Mouse (Mus musculus) forebrain, embryonic 13.5 days (tissue): ENCODE data around the gene Gm7138. TPM values are rescaled to one million over a fixed set of nuclear protein-coding genes. Genes with fewer than 3 reads are reported as not detected.
A peak's percentile ranks its signal among the peaks of the same experiment; 100 is the strongest.
"Not testable (repeated sequence)": the region's sequence is repeated elsewhere in the genome, so short reads cannot be mapped to it uniquely, and the experiment has no call there.

Experiments used
- ATAC-seq: fragments of 200-750 bp; cut with Nextera tagmentation; 2 replicates; pipeline ENCODE4 v1.8.0; 2017
- H3K27ac ChIP-seq: fragments of 300-500 bp; sonication (generic); 2 replicates; pipeline ENCODE4 v1.5.1; 2015; ENCODE audit warnings: inconsistent platforms, mild to moderate bottlenecking, moderate library complexity
- H3K27me3 ChIP-seq: fragments of 300-500 bp; sonication (generic); 2 replicates; pipeline ENCODE4 v1.6.1; 2015; ENCODE audit warnings: mild to moderate bottlenecking, inconsistent platforms
- H3K36me3 ChIP-seq: fragments of 300-500 bp; sonication (generic); 2 replicates; pipeline ENCODE4 v1.6.1; 2015; ENCODE audit warnings: mild to moderate bottlenecking, inconsistent platforms; ENCODE audit not compliant: poor library complexity, severe bottlenecking
- H3K4me1 ChIP-seq: fragments of 300-500 bp; sonication (generic); 2 replicates; pipeline ENCODE4 v1.6.1; 2015; ENCODE audit warnings: inconsistent platforms
- H3K4me2 ChIP-seq: fragments of 300-500 bp; sonication (generic); 2 replicates; pipeline ENCODE4 v1.6.1; 2015; ENCODE audit warnings: inconsistent platforms, mild to moderate bottlenecking, moderate library complexity
- H3K4me3 ChIP-seq: fragments of 300-500 bp; sonication (generic); 2 replicates; pipeline ENCODE4 v1.5.1; 2015; ENCODE audit warnings: mild to moderate bottlenecking, inconsistent platforms
- H3K9ac ChIP-seq: fragments of 300-500 bp; sonication (generic); 2 replicates; pipeline ENCODE4 v1.6.1; 2015; ENCODE audit warnings: mild to moderate bottlenecking, inconsistent platforms
- H3K9me3 ChIP-seq: fragments of 300-500 bp; sonication (generic); replicated peaks from 2 replicates; pipeline ENCODE4 v1.6.1; 2016; ENCODE audit warnings: inconsistent platforms
- WGBS: fragments of 180-500 bp; shearing (Covaris S2); methylation state at CpG from one replicate; pipeline ENCODE4 v1.1.7; 2015; 5-methylcytosine and 5-hydroxymethylcytosine counted together
- polyA plus RNA-seq: library from polyadenylated mRNA; unstranded; fragments of >200 nt; fragmentation: Nextera tagmentation; extraction: Ambion mirVana; gene quantifications from 2 replicates; pipeline ENCODE4 v1.2.1, GENCODE M21; 2015

Gm7138 gene
- polyA plus RNA-seq, 1 experiment from 2014 or later: not detected

DNA sequence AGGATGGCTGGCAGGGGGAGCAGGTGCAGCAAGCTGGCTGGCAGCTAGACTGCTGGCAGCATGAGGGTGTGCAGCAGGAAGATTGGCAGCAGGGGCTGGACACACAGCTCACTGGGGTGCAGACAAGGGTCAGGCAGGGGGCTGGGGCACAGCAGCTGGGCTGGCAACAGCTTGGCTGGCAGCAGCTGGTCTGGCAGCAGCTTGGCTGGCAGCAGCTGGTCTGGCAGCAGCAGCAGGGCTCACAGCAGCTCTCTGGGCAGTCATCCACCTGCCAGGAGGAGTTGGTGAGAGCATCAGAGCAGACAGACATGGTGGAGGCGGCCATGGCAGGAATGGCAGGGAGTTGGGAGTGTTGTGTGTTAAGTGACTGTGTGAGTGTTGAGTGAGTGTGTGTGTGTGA lies 11.1 kb upstream of the Gm7138 start, which contains the start of gene Gm7137:
TSS of gene Gm7137 (minus strand) at position 325 of the 400 bp plus-strand sequence.
- H3K9ac ChIP-seq, H3K4me1 ChIP-seq, H3K36me3 ChIP-seq, H3K27ac ChIP-seq, ATAC-seq, H3K4me3 ChIP-seq, H3K9me3 ChIP-seq, H3K4me2 ChIP-seq, H3K27me3 ChIP-seq: not testable (repeated sequence)
- no CpG with 5 or more reads among the region's 1 CpGs for WGBS

DNA sequence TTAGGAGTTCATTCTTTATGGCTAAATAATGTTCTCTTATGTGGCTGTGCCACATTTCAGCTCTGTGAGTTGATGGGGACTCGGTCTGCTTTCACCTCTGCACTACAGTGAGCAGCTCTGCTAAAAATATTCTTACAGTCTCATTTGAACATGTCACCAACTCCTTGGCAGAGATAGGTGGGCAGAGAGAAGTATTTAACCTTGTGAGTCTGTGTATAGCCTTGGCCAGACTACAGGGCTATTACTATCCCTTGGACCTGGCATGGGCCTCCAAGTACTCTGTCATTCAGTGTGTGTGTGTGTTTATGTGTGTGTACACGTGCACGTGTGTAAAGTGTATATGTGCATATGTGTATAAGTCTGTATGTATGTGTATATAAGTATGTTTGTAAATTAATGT lies 6.7 kb upstream of the Gm7138 start:
- H3K27ac ChIP-seq, ATAC-seq, H3K36me3 ChIP-seq, H3K27me3 ChIP-seq, H3K4me2 ChIP-seq, H3K9me3 ChIP-seq, H3K4me3 ChIP-seq, H3K4me1 ChIP-seq, H3K9ac ChIP-seq: not testable (repeated sequence)
- WGBS: 96% methylated on average over 3 of the region's 3 CpGs

GRCm38 (mm10) chr10:77782442-77782841 lies 5.7 kb upstream of the Gm7138 start, which contains the start of gene Gm3250:
Gene Gm3250, minus strand, starts transcription at chr10:77782542.
- H3K4me1 ChIP-seq, H3K27ac ChIP-seq, H3K4me2 ChIP-seq, H3K9ac ChIP-seq, H3K27me3 ChIP-seq, H3K36me3 ChIP-seq, H3K9me3 ChIP-seq, ATAC-seq, H3K4me3 ChIP-seq: not testable (repeated sequence)
- 78% methylated on average over 1 of the region's 1 CpGs for WGBS

- not testable (repeated sequence) for H3K9me3 ChIP-seq, H3K27ac ChIP-seq, H3K4me2 ChIP-seq, ATAC-seq, H3K4me1 ChIP-seq, H3K4me3 ChIP-seq, H3K9ac ChIP-seq, H3K27me3 ChIP-seq, H3K36me3 ChIP-seq
- 100% methylated on average over 3 of the region's 3 CpGs for WGBS
Observed at GRCm38 (mm10) chr10:77772142-77772541, 4.6 kb downstream of the Gm7138 start.

GRCm38 (mm10) chr10:77771225-77771624 lies 5.5 kb downstream of the Gm7138 start, which contains the start of gene Gm3238:
Gene Gm3238, minus strand, starts transcription at chr10:77771325.
- H3K36me3 ChIP-seq, H3K9ac ChIP-seq, H3K27me3 ChIP-seq, H3K4me2 ChIP-seq, H3K4me3 ChIP-seq, H3K9me3 ChIP-seq, H3K4me1 ChIP-seq, ATAC-seq: not testable (repeated sequence)
- no CpG with 5 or more reads among the region's 1 CpGs for WGBS
- peak within 1 kb of the TSS; percentile 51; the same call in 1 of the 2 replicates for H3K27ac ChIP-seq

- no peak for ATAC-seq
- H3K27ac ChIP-seq: no peak overlapping the region
- H3K9me3 ChIP-seq: no peaks in the 10 kb centered on the region
- H3K4me2 ChIP-seq: no peak overlapping the region
- no peak overlapping the region for H3K9ac ChIP-seq
- H3K4me3 ChIP-seq: no peak overlapping the region
- H3K27me3 ChIP-seq: no peaks in the 10 kb centered on the region
- no peaks in the 10 kb centered on the region for H3K4me1 ChIP-seq
- 80% methylated on average over 1 of the region's 1 CpGs for WGBS
- H3K36me3 ChIP-seq: no peaks in the 10 kb centered on the region
Observed at GRCm38 (mm10) chr10:77769727-77770126, 7.0 kb downstream of the Gm7138 start.

- H3K36me3 ChIP-seq, H3K9me3 ChIP-seq, H3K4me1 ChIP-seq, H3K27ac ChIP-seq, H3K9ac ChIP-seq, H3K4me2 ChIP-seq, H3K4me3 ChIP-seq, ATAC-seq, H3K27me3 ChIP-seq: not testable (repeated sequence)
- no CpG with 5 or more reads among the region's 1 CpGs for WGBS
Observed at GRCm38 (mm10) chr10:77759582-77759981, 17.2 kb downstream of the Gm7138 start, which contains the start of gene Gm3233. Gene Gm3233, minus strand, starts transcription at chr10:77759682.

DNA sequence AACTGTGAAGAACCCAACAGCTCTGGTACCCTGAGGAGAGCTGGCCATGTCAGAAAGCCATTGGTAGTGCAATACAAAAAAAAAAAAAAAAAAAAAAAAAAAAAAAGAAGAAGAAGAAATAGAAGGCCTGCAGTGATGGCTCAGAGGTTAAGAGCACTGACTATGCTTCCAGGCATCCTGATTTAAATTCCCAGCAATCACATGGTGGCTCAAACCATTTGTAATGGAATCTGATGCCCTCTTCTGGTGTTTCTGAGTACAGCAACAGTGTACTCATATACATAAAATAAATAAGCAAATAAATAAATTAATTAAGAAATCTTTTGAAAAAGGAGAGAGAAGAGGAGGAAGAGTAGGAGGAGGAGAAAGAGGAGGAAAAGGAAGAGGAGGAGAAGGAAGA lies 23.3 kb downstream of the Gm7138 start:
- Histone ChIP-seq H3K4me2 (no peak overlapping the region), H3K36me3 (no peaks in the 10 kb centered on the region), H3K9me3 (no peaks in the 10 kb centered on the region), H3K27me3 (no peaks in the 10 kb centered on the region), H3K27ac (no peak overlapping the region), H3K9ac (no peak overlapping the region), H3K4me1 (no peaks in the 10 kb centered on the region), H3K4me3 (no peak overlapping the region)
- ATAC-seq: no peak

DNA sequence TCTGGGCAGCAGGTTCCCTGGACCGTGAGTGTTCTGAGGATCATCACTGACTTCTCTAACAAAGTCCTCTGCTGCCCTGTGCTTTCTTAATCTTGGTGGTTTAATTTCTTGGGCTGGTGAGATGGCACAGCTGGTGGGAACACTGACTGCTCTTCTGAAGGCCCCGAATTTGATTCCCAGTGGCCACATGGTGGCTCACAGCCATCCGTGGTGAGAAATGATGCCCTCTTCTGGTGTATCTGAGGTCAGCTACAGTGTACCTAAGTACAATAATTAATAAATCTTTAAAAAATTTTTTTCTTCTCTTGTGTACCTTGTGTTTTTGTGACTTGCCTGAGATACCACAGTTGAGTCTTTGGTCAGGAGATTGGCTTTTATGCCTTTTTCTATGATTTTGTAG lies 24.4 kb downstream of the Gm7138 start:
- H3K9ac ChIP-seq, H3K27ac ChIP-seq, H3K4me1 ChIP-seq, H3K27me3 ChIP-seq, H3K9me3 ChIP-seq, ATAC-seq, H3K36me3 ChIP-seq, H3K4me3 ChIP-seq, H3K4me2 ChIP-seq: not testable (repeated sequence)
- WGBS: 69% methylated on average over 3 of the region's 3 CpGs

DNA sequence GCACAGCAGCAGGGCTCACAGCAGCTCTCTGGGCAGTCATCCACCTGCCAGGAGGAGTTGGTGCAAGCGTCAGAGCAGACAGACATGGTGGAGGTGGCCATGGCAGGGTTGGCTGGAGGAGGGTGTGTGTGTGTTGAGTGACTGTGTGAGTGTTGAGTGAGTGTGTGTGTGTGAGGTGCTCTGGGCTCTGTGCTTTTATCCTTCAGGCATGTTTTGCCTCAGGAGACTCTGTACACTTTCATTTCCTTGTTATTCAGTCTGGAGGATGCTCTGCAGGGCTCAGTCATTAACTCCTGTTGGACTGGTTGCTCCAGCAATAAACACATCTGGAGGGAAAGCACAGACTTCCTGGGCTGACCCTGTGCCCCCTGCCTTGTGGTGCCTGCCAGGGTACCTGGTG lies 25.5 kb downstream of the Gm7138 start, which contains the start of gene Gm9736:
TSS of gene Gm9736 (minus strand) at position 101 of the 400 bp plus-strand sequence.
- not testable (repeated sequence) for H3K9me3 ChIP-seq, H3K9ac ChIP-seq, H3K4me2 ChIP-seq, H3K4me3 ChIP-seq, ATAC-seq, H3K36me3 ChIP-seq, H3K4me1 ChIP-seq, H3K27ac ChIP-seq, H3K27me3 ChIP-seq
- WGBS: 71% methylated on average over 1 of the region's 1 CpGs

DNA sequence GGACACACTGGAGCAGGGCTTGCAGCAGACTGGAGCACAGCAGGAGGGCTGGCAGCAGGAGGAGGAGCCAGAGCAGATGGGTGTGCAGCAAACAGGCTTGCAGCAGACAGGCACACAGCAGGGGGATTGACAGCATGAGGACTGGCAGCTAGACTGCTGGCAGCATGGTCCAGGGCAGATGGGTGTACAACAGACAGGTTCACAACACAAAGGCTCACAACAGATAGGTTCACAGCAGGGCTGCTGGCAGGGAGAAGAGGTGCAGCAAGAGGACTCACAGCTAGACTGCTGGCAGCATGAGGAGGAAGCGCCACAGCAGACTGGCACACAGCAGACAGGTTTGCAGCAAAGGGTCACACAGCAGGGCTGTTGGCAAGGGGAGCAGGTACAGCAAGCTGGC lies 26.1 kb downstream of the Gm7138 start:
- ATAC-seq, H3K36me3 ChIP-seq, H3K27ac ChIP-seq, H3K4me1 ChIP-seq, H3K9ac ChIP-seq, H3K4me2 ChIP-seq, H3K9me3 ChIP-seq, H3K4me3 ChIP-seq, H3K27me3 ChIP-seq: not testable (repeated sequence)
- WGBS: 88% methylated on average over 1 of the region's 1 CpGs

DNA sequence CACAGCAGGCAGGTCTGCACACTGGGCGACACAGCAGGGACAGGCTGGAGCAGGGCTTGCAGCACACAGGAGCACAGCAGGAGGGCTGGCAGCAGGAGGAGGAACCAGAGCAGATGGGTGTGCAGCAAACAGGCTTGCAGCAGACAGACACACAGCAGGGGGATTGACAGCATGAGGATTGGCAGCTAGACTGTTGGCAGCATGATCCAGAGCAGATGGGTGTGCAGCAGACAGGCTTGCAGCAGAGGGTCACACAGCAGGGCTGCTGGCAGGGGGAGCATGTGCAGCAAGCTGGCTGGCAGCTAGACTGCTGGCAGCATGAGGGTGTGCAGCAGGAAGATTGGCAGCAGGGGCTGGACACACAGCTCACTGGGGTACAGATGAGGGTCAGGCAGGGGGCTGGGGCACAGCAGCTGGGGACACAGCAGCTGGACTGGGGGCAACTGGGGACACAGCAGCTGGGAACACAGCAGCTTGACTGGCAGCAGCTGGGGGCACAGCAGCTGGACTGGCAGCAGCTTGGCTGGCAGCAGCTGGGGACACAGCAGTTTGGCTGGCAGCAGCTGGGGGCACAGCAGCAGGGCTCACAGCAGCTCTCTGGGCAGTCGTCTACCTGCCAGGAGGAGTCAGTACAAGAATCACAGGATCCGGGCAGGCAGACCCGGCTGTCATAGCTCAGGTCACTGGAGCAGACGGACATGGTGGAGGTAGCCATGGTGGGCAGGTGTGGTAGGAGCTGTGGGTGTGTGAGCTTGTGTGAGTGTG lies 34.6 kb downstream of the Gm7138 start, which contains the start of gene Gm18596:
TSS of gene Gm18596 (minus strand) at position 715 of the 765 bp plus-strand sequence.
- not testable (repeated sequence) for H3K4me3 ChIP-seq, H3K4me1 ChIP-seq, H3K4me2 ChIP-seq, H3K36me3 ChIP-seq, H3K27me3 ChIP-seq, H3K9ac ChIP-seq, H3K9me3 ChIP-seq, ATAC-seq
- WGBS: 42% methylated on average over 5 of the region's 5 CpGs
- peak within 1 kb of the TSS; percentile 19; the same call in 1 of the 2 replicates for H3K27ac ChIP-seq

- no peak for ATAC-seq
- Histone ChIP-seq H3K4me3 (no peak overlapping the region), H3K27ac (no peak overlapping the region), H3K36me3 (no peaks in the 10 kb centered on the region), H3K4me1 (no peaks in the 10 kb centered on the region), H3K27me3 (no peaks in the 10 kb centered on the region), H3K9me3 (no peaks in the 10 kb centered on the region; the same call in 1 of the 2 replicates), H3K9ac (no peak overlapping the region), H3K4me2 (no peak overlapping the region)
- 97% methylated on average over 4 of the region's 4 CpGs for WGBS
Observed at GRCm38 (mm10) chr10:77738929-77739328, 37.8 kb downstream of the Gm7138 start.
